Mouse (Mus musculus) embryonic facial prominence, embryonic 12.5 days (tissue): ENCODE data around the gene Cass4. TPM values are rescaled to one million over a fixed set of nuclear protein-coding genes. Genes with fewer than 3 reads are reported as not detected.

Experiments
- ATAC-seq: fragments of 200-750 bp; cut with Nextera tagmentation; 2 replicates; pipeline ENCODE4 v1.8.0; 2017; ENCODE audit not compliant: insufficient number of reproducible peaks, insufficient read depth, low FRiP score, low TSS enrichment
- H3K27ac ChIP-seq: fragments of 300-500 bp; sonication (generic); 2 replicates; pipeline ENCODE4 v1.5.1; 2016; ENCODE audit warnings: mild to moderate bottlenecking
- H3K27me3 ChIP-seq: fragments of 300-500 bp; sonication (generic); 2 replicates; pipeline ENCODE4 v1.6.1; 2016; ENCODE audit warnings: mild to moderate bottlenecking, moderate library complexity
- H3K36me3 ChIP-seq: fragments of 300-500 bp; sonication (generic); 2 replicates; pipeline ENCODE4 v1.6.1; 2016; ENCODE audit warnings: mild to moderate bottlenecking
- H3K4me1 ChIP-seq: fragments of 300-500 bp; sonication (generic); 2 replicates; pipeline ENCODE4 v1.6.1; 2016
- H3K4me2 ChIP-seq: fragments of 300-500 bp; sonication (generic); replicated peaks from 2 replicates; pipeline ENCODE4 v1.6.1; 2016; ENCODE audit warnings: mild to moderate bottlenecking, moderate library complexity
- H3K4me3 ChIP-seq: fragments of 300-500 bp; sonication (generic); 2 replicates; pipeline ENCODE4 v1.5.1; 2016; ENCODE audit warnings: mild to moderate bottlenecking
- H3K9ac ChIP-seq: fragments of 300-500 bp; sonication (generic); 2 replicates; pipeline ENCODE4 v1.6.1; 2016; ENCODE audit warnings: mild to moderate bottlenecking, moderate library complexity
- H3K9me3 ChIP-seq: fragments of 300-500 bp; sonication (generic); 2 replicates; pipeline ENCODE4 v1.6.1; 2016; ENCODE audit warnings: mild to moderate bottlenecking, moderate library complexity
- WGBS: fragments of 180-500 bp; shearing (Covaris S2); methylation state at CpG from one replicate; pipeline ENCODE4 v1.1.7; 2016; 5-methylcytosine and 5-hydroxymethylcytosine counted together
- polyA plus RNA-seq: library from polyadenylated mRNA; unstranded; fragments of >200 nt; fragmentation: Nextera tagmentation; extraction: Ambion mirVana; gene quantifications from 2 replicates; pipeline ENCODE4 v1.2.1, GENCODE M21; 2016

Gene Cass4
- polyA plus RNA-seq, 1 experiment from 2014 or later: 0.20 TPM

DNA sequence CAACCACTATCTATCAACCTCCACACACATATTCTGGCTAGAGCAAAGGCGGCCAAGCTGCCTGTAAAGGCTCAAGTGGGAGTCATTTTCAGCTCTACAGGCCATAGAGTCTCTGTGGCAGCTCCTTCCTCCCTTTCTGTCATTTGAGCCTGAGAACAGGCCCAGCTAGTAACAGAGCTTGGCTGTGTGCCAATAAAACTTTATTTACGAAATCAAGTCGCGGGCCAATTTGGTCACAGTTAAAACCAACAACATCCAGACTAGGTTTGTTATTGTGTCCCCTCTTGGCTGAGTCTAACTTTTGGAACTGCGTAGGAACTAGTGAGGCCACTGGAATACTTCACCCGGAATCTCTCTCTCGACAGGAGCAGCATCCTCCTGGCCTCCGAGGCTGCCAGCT, 80.0 kb downstream of the Cass4 start:
- H3K4me1 ChIP-seq: peaks cover 6% of the 10 kb centered on the region; the same call in 1 of the 2 replicates
- H3K4me3 ChIP-seq: no peak overlapping the region
- 68% methylated on average over 8 of the region's 8 CpGs for WGBS
- no peaks in the 10 kb centered on the region for H3K27me3 ChIP-seq
- H3K4me2 ChIP-seq: no peak overlapping the region
- ATAC-seq: no peak
- H3K36me3 ChIP-seq: peaks cover 15% of the 10 kb centered on the region
- H3K9me3 ChIP-seq: no peaks in the 10 kb centered on the region
- H3K27ac ChIP-seq: no peak overlapping the region
- H3K9ac ChIP-seq: no peak overlapping the region

DNA sequence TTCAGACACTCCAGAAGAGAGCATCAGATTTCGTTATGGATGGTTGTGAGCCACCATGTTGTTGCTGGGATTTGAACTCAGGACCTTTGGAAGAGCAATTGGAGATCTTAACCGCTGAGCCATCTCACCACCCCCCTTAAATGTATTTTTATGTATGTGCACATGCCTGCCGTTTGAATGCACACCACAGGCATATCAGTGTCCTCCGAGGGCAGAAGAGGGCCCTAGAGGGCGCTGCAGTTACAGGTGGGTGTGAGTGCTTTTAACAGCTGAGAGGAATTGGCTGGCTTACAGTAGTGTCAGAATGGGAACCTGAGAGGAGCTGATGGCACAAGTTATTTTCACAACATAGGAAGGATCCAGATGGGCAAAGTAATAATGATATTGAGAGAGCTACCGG, 81.4 kb downstream of the Cass4 start:
- Histone ChIP-seq H3K4me2 (no peak overlapping the region), H3K36me3 (peaks cover 1% of the 10 kb centered on the region; the same call in 1 of the 2 replicates), H3K27ac (no peak overlapping the region), H3K4me3 (no peak overlapping the region), H3K4me1 (peaks cover 6% of the 10 kb centered on the region; the same call in 1 of the 2 replicates), H3K9me3 (no peaks in the 10 kb centered on the region), H3K27me3 (no peaks in the 10 kb centered on the region), H3K9ac (no peak overlapping the region)
- ATAC-seq: no peak
- 29% methylated on average over 6 of the region's 6 CpGs for WGBS

- H3K9me3 ChIP-seq: no peaks in the 10 kb centered on the region
- H3K9ac ChIP-seq: no peak overlapping the region
- no peaks in the 10 kb centered on the region for H3K36me3 ChIP-seq
- H3K27me3 ChIP-seq: no peaks in the 10 kb centered on the region
- H3K4me3 ChIP-seq: no peak overlapping the region
- H3K4me2 ChIP-seq: no peak overlapping the region
- no peak for ATAC-seq
- WGBS: 23% methylated on average over 10 of the region's 10 CpGs
- peaks cover 6% of the 10 kb centered on the region; the same call in 1 of the 2 replicates for H3K4me1 ChIP-seq
- H3K27ac ChIP-seq: no peak overlapping the region
Measured at GRCm38 (mm10) chr2:172476707-172477260, 83.2 kb downstream of the Cass4 start.

DNA sequence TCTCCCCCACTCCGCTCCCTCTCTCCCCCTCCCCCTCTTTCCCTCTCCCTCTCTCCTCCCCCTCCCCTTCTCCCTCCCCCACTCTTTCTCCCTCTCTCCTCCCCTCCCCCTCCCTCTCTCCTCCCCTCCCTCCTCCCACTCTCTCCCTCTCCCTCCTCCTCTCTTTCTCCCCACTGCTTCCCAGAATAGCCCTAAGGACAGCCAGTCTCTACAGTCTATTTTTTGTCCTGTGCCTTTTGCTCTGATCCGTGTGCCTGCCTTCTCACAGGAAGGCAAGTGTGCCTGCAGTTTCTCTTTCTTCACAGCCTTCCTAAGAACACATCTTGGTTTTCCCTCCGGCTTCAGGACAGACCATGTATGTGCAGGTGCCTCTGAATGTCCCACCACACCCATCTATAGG, 83.8 kb downstream of the Cass4 start:
- H3K4me2 ChIP-seq: no peak overlapping the region
- H3K4me1 ChIP-seq: peaks cover 6% of the 10 kb centered on the region; the same call in 1 of the 2 replicates
- H3K9ac ChIP-seq: no peak overlapping the region
- H3K36me3 ChIP-seq: no peaks in the 10 kb centered on the region
- H3K27ac ChIP-seq: no peak overlapping the region
- no peaks in the 10 kb centered on the region for H3K9me3 ChIP-seq
- 43% methylated on average over 3 of the region's 3 CpGs for WGBS
- H3K4me3 ChIP-seq: no peak overlapping the region
- no peak for ATAC-seq
- no peaks in the 10 kb centered on the region for H3K27me3 ChIP-seq

GRCm38 (mm10) chr2:172477860-172478259, 84.3 kb downstream of the Cass4 start:
- ATAC-seq: no peak
- Histone ChIP-seq H3K4me1 (peaks cover 6% of the 10 kb centered on the region; the same call in 1 of the 2 replicates), H3K9ac (no peak overlapping the region), H3K4me3 (no peak overlapping the region), H3K36me3 (no peaks in the 10 kb centered on the region), H3K4me2 (no peak overlapping the region), H3K27me3 (no peaks in the 10 kb centered on the region), H3K9me3 (no peaks in the 10 kb centered on the region), H3K27ac (no peak overlapping the region)
- 2% methylated on average over 2 of the region's 2 CpGs for WGBS

DNA sequence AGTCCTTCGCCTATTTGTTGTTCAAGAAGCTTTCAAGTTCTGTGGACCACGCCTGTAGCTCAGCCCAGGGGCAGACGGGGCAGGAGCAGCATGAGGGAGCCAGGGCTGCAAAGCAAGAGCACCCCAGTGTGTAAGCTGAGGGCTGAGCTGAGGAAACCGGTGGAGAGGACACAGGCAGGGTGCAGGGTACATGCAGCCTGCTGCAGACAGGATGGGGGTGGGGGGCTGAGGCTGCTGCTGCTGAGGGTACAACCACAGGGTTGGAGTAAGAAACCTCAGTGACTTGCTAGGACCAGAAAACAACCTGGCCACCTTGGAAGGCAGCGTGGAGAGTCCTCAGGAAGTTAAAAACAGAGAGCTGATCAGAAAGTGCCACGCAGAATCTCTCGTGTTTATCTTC, 86.7 kb downstream of the Cass4 start:
- no peak overlapping the region for H3K9ac ChIP-seq
- H3K4me3 ChIP-seq: no peak overlapping the region
- H3K9me3 ChIP-seq: no peaks in the 10 kb centered on the region
- no peak overlapping the region for H3K4me2 ChIP-seq
- ATAC-seq: no peak
- H3K4me1 ChIP-seq: peaks cover 6% of the 10 kb centered on the region
- no peaks in the 10 kb centered on the region for H3K36me3 ChIP-seq
- no peak overlapping the region for H3K27ac ChIP-seq
- no peaks in the 10 kb centered on the region for H3K27me3 ChIP-seq
- WGBS: 68% methylated on average over 7 of the region's 7 CpGs

DNA sequence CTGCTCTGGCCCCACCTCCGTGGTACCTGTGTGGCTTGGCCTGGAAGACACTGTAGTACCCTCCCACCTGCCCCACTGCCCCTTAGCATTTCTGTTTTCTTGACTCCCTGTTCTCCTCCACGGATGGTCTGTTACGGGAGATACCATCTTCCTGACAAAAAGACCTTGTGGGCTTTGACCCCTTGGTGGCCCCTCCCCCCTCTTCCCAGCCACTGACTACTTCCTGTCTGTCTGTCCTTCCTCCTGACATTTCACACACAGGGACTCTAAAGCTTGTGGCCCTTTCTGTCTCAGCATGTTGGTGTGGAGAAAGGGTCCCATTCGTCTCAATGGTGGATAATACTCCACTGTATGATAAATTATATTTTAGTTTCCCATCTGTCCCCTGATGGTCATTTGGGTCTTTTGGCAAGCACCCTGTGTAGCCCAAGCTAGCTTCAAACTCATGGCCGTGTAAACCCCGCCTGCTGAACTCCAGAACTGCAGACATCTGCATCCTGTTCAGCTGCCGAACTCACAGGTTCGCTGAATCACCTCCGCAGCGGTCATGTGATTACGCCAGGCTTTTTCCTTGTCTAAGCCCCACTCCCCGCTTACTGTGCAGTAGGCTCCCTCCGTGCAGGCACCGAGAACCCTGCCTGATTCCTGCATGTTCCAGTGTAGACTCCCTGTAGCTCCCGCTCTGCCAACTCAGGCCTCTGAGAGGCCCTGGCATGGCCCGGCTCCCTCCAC, 88.2 kb downstream of the Cass4 start:
- no peak for ATAC-seq
- 79% methylated on average over 16 of the region's 16 CpGs for WGBS

More for the DNA sequence above, 88.2 kb downstream of the Cass4 start:
- Histone ChIP-seq H3K4me3 (no peak overlapping the region), H3K36me3 (no peaks in the 10 kb centered on the region), H3K4me2 (no peak overlapping the region), H3K9ac (no peak overlapping the region), H3K27ac (no peak overlapping the region), H3K27me3 (no peaks in the 10 kb centered on the region), H3K4me1 (peaks cover 6% of the 10 kb centered on the region), H3K9me3 (no peaks in the 10 kb centered on the region)

Other genes with a start within 250 kb of the Cass4 start
- gene Mc3r, start 145.3 kb upstream of the Cass4 start, polyA plus RNA-seq: 0.08 TPM in 1 of 2 replicates, not detected in the other
- gene Fam210b, start 48.2 kb upstream of the Cass4 start, polyA plus RNA-seq: 22.5 and 24.1 TPM in 2 replicates
- 131 TPM in 2 replicates for gene Aurka, start 23.3 kb upstream of the Cass4 start, polyA plus RNA-seq
- gene Cstf1, start 23.1 kb upstream of the Cass4 start, polyA plus RNA-seq: 44.0 and 44.9 TPM in 2 replicates
- 67.8 and 74.1 TPM in 2 replicates for gene Rtf2, start 46.8 kb downstream of the Cass4 start, polyA plus RNA-seq
- gene Gcnt7, start 64.8 kb downstream of the Cass4 start, polyA plus RNA-seq: 2.2 and 2.6 TPM in 2 replicates
- 0.41 and 0.57 TPM in 2 replicates for gene Fam209, start 78.7 kb downstream of the Cass4 start, polyA plus RNA-seq
- gene Tfap2c, start 155.8 kb downstream of the Cass4 start, polyA plus RNA-seq: 15.4 and 16.0 TPM in 2 replicates